Mouse (Mus musculus) cerebellum, adult (tissue): ENCODE measurements around the gene Krtap3-1.
"Not testable (repeated sequence)": the region's sequence is repeated elsewhere in the genome, so short reads cannot be mapped to it uniquely, and the experiment has no call there.

Experiments
- ATAC-seq: cut with Nextera tagmentation; 2 replicates; pipeline ENCODE4 v1.9.2; 2017; ENCODE audit warnings: mild to moderate bottlenecking, moderate library complexity, mixed read lengths; ENCODE audit not compliant: insufficient number of reproducible peaks, low FRiP score, low TSS enrichment

Krtap3-1 gene

DNA sequence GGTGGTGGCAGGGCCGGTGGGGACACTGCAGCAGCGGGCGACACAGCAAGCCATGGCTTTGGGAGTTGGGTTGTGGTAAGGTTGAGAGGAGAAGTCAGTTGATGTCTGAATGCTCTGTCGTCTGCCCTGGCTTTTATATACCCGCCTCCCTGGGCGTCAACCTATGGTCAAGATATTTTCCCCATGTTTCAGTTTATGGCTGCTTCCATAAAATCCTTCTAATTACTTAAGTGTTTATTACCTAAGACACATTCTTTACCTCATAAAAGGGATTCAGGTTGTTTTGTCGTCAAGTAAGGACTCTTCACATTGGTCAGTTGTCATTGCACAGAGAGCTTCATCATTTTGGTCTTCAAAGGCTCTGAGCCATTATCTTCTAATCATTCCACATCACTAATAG is at the start of gene Krtap3-1:
Gene Krtap3-1 (minus strand): TSS at position 101 of the 400 bp plus-strand sequence.
- ATAC-seq: no peak

DNA sequence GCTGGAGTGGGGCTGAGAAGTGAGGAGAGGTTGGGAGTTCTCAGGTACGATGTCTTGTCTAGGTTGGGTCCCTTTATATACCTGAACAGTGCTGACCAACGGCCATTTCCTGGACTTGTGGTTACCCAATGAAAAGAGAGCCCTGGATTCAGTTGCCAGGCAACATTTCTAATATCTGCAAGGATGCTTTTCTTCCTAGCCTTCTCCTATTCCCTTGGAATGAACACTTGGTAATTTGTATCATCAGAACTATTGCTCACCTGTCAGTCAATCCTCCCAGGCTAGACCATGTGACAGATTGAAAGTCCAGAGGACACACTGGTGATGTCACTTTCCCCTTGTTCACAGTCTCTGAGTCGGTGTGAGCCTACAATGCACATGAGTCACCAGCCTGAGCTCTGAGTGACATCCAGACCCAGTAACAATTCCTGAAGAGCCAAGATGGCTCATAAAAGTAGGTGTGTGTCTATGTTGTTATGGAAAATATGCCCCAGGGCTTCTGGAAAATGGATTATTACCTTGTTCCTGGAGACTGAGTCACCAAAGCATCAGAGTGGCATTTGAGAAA is 48.5 kb upstream of the Krtap3-1 start, which contains the start of gene Krtap2-4:
Gene Krtap2-4 (minus strand): TSS at position 51 of the 568 bp plus-strand sequence.
- no peak for ATAC-seq

DNA sequence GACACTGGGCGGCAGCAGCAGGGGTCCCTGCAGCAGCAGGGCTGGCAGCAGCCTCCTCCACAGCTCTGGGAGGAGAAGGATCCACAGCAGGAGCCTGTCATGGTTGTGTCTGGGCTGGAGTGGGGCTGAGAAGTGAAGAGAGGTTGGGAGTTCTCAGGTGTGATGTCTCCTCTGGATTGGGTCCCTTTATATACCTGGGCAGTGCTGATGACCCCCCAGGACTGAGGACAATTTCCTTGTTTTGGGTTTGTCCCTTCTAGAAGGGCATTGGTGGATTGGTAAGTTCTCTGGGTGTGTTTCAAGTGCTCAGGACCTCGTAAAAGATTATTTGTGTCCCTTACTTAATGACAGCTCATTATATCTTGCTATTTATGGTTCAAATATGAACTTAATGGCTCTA is 43.7 kb upstream of the Krtap3-1 start, which contains the start of gene Gm11937:
Gene Gm11937 (minus strand): TSS at position 101 of the 400 bp plus-strand sequence.
- ATAC-seq: not testable (repeated sequence)

DNA sequence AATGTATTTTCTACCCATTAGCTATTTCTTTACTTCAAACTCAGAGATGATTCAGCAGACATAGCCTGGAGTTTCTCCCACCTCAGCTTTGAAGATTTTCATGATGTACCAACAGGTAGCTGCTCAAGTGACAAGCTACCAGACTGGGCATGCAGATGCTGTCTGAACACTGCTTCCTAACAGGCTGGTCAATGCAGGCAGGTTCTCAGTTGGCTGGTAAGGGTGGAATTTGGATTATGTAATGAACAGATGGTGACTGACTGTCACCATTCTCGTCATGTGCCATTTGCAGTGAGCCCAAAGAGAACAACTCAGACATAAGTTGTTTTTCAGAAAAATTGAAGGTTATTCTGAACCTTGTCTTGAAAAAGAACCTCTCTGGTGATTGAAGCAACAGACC is 42.7 kb upstream of the Krtap3-1 start:
- ATAC-seq: no peak

DNA sequence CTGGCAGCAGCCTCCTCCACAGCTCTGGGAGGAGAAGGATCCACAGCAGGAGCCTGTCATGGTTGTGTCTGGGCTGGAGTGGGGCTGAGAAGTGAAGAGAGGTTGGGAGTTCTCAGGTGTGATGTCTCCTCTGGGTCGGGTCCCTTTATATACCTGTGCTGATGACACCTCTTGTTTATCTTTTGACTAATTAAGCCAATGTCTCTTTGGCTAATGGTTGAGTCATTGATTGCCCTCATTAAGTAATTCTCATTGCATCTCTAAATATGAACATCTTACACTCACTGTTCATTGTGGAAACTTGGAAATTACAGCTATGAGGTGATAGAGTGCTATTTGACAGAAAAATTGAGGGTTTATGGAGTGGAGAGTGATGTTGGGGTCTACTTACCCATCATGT is 36.8 kb upstream of the Krtap3-1 start, which contains the start of gene Gm11938:
Gene Gm11938 (minus strand): TSS at position 101 of the 400 bp plus-strand sequence.
- not testable (repeated sequence) for ATAC-seq

DNA sequence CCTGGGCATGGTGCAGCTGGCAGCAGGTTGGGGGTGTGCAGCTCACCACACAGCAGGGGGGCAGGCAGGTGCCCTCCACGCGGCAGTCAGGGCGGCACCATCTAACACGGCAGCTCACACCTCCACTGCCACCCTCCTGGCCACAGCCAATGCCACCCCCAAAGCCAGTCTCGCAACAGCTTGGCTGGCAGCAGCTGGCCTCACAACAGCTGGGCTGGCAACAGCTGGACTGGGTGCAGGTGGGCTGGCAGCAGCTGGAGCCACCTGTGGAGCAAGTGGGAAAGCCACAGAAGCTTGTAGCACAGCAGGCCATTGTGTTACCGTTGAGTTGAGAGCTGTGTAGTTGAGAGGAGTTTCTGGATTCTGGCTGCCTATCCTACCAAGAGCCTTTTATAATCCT is 31.3 kb upstream of the Krtap3-1 start, which contains the start of gene Krtap9-3:
Gene Krtap9-3 (minus strand): TSS at position 364 of the 400 bp plus-strand sequence.
- not testable (repeated sequence) for ATAC-seq

DNA sequence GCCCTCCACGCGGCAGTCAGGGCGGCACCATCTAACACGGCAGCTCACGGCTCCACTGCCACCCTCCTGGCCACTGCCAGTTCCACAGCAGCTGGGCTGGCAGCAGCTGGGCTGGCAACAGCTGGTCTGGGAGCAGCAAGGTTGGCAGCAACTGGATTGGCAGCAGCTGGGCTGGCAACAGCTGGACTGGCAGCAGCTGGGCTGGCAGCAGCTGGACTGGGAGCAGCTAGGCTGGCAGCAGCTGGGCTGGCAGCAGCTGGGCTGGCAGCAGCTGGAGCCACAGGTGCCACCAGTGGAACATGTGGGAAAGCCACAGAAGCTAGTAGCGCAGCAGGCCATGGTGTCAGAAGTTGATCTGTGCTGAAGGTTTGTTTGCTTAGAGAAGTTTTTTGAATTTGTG is 24.6 kb upstream of the Krtap3-1 start, which contains the start of gene Krtap1-3:
Gene Krtap1-3 (minus strand): TSS at position 359 of the 400 bp plus-strand sequence.
- no peak for ATAC-seq

DNA sequence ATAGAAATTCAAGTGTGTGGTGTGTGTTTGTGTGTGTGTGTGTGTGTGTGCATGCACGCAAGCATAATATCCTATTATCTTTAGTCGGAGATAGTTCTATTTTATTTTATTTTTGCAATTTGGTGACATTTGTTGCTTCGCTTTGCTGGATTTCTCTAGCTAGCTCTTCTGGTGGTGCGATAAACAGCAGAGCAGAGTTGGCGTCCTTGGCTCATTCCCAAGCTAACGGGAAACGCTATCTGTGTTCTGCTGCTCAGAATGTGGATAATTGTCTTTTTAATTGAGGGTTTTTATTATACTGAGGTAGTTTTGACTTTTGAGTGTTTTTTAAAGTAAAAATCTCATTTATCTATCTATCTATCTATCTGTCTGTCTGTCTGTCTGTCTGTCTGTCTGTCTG is 18.7 kb upstream of the Krtap3-1 start:
- no peak for ATAC-seq

DNA sequence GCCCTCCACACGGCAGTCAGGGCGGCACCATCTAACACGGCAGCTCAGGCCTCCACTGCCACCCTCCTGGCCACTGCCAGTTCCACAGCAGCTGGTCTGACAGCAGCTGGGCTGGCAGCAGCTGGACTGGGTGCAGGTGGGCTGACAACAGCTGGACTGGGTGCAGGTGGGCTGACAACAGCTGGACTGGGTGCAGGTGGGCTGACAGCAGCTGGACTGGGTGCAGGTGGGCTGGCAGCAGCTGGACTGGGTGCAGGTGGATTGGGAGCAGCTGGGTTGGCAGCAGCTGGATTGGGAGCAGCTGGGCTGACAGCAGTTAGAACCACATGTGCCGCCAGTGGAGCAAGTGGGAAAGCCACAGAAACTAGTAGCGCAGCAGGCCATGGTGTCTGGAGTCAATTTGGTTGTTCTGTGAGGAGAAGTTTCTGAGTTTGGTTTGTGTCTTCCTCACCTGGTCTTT is 16.8 kb upstream of the Krtap3-1 start, which contains the start of gene Krtap1-4:
Gene Krtap1-4 (minus strand): TSS at position 410 of the 460 bp plus-strand sequence.
- no peak for ATAC-seq

DNA sequence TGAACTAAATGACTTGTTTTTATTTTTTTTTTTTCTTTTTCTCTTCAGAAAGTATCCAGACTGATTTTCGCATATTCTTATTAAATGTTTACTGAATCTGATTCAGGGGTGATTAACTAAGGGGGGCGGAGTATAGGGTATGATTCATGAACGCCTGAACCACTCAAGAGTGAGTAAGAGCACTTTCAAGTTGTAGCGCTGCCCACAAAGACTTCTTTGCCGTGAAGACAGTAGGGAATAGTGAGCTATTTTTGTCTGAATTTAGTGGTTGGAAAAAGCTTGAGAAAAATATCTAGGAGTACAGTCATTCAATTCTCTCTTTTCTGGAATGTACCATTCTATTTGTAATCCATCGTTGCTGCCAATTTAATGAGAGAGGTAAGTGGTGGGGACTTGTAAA is 15.1 kb upstream of the Krtap3-1 start:
- no peak for ATAC-seq

DNA sequence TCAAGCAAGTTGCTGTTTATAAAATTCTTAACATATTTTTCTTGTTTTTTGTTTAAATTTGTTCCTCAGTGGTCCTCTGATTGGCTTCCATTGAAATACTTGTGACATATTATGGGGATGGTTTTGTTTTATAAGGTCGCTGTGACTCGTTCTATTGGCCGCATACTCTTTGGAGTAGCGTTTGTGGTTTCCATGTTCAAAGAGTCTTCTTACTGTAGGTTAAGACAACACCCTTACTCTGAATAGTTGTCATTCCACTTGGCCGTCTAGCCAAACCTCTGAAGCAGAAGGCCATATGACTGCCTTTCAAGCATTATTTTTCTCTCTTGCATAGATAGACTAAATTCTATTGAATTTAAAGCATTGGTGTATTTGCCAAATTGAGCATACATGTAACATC is 14.6 kb upstream of the Krtap3-1 start:
- no peak for ATAC-seq

DNA sequence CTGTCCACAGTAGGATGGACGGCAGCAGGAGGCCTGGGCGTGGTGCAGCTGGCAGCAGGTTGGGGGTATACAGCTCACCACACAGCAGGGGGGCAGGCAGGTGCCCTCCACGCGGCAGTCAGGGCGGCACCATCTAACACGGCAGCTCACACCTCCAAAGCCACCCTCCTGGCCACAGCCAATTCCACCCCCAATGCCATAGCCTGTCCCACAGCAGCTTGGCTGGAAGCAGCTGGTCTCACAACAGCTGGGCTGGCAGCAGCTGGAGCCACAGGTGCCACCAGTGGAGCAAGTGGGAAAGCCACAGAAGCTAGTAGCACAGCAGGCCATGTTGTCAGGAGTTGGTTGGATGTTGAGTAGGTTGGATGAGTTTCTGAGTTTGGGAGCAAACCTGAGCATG is 14.2 kb upstream of the Krtap3-1 start, which contains the start of gene Krtap1-5:
Gene Krtap1-5 (minus strand): TSS at position 381 of the 400 bp plus-strand sequence.
- ATAC-seq: no peak

DNA sequence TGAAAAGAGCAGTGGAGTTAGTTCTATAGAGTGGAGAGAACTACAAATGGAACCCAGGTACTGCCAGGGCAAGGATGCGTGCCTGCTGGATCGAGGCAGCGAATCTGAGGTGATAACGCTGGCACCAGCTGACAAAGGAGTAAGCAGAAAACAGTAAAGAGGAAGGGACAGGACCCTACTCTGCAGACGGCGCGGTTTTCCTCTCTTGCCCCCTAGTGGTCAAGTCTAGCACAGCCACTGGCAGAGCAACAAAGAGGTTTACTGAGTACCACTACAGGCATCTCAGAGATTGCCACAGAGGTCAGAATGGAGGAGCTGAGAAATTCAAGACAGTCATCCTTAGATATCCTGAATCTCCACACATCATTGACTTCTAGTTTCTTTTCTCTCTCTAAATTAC is 7.7 kb upstream of the Krtap3-1 start:
- no peak; the same call in 1 of the 2 replicates for ATAC-seq

DNA sequence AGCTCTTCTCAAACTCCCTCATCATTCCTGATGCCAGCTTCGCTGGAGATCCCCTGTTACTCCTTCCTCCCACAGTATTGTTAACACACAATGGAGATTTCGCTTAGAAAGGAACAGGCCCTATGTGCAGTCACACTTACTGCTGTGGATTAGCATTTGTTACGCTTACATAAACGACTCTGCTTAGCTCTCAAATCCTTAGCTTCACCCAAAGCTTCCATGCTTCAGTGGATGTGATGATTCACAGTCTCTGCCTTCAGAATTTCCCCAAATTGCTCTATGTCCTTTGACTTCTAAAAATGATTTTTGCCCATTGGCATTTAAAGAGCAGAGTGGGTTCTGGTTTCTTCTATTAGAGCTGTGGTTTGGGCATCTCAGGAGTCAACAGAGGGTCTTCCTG is 6.7 kb upstream of the Krtap3-1 start:
- ATAC-seq: no peak

DNA sequence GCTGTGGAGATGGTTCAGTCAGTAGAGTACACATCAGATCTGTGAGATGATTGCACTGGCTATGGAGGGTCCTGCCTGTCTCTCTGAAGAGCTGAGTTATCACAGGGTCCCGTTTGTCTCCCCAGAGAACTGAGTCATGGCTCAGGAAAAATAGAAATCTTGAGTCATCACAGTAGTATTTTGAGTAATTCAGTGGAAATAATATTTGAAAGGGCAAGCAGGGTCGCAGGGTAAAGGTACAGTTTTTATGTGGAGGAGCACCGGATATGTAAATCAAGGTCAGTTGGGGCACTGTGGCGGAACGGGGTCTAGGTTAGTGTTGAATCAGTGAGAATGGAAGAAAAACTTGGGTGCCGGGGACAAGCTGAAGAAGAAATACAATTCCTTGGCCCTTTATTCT is 3.9 kb downstream of the Krtap3-1 start:
- ATAC-seq: no peak

DNA sequence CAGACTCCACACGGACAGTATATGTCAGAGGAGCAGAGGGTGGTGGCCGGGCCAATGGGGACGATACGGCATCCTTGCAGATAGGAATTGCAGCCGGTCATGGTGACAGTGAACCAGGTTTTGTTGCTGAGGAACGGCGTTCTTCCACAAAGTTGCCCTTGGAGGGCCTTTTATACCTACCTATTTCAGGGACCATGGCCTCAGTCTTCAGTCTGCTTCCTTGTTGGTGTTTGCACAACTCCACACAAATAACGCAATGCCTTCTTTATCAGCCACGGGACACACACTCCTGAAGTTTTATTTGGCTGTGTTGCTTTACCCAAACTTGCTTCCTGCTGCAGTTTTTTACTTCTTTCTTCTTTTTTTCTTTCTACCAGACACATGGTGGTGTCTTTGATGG is 7.1 kb downstream of the Krtap3-1 start, which contains the start of gene Gm11939:
Gene Gm11939 (minus strand): TSS at position 101 of the 400 bp plus-strand sequence.
- ATAC-seq: no peak

DNA sequence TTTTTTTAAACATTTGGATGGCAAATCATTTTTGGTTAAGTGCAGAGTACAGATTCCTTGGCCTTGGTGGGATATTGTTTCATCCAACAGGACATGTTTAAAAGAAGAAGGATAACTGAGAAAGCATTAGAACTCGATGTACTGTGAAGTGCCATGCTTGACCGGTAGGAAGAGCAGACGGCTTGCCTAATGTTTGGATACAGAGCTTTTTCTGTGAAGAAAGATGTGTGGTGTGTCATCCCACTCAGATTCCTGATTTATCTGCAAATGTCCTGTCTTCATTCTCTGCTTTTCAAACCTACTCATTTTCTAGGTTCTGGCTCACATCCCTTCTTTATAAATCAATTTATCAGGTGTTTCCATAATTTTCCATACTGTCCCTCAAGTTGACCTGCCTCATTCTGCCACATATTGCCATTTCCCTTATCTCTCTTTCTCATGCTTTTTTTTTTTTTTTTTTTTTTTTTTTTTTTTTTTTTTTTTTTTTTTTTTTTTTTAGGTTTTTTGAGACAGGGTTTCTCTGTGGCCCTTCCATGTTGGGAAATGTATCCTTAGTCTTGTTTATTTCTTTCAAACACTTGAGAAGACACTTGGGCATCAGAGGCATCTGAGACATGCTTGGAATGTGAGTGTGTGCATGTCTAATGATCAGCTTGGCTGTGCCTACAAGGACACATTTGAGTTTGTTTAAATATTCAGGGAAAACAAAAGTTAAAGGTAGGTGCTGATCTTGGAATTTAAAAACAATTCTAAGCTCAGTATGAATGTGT is 8.3 kb downstream of the Krtap3-1 start:
- no peak for ATAC-seq

DNA sequence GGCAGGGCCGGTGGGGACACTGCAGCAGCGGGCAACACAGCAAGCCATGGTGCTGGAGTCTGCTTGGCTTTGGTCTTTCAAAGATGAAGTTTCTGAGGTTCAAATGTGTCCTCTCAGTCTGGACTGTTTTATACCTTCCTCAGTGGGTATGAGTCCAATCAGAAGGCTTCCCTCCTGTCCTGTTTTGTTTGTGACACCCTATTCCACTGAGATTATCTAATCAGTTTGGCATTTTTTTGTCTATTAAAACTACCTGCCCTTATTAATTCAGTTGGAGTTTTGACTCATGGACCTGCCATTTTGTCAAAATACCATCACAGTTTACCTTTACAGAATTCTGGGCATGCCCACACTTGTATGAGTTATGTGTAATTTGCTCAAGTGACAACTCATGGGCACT is 9.7 kb downstream of the Krtap3-1 start, which contains the start of gene Krtap3-2:
Gene Krtap3-2 (minus strand): TSS at position 101 of the 400 bp plus-strand sequence.
- no peak for ATAC-seq

DNA sequence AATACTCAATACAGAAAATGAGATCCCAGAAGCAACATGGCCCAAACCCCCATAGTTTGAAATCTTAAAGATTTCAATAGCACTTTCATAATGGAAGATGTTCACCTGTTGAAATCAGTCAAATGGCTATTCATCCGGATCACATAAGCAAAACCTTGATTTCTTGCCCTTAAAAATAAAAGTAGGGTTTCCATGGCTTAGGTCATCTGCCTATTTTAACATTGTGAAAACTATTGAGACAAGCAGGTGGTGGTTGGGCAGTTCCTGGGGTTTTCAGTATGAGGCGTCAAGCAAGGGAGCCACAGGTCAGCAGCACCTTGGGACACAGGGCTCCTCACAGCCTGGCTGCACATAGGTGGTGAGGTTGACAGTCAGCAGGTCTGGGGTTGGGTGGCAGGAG is 10.2 kb downstream of the Krtap3-1 start:
- no peak for ATAC-seq

DNA sequence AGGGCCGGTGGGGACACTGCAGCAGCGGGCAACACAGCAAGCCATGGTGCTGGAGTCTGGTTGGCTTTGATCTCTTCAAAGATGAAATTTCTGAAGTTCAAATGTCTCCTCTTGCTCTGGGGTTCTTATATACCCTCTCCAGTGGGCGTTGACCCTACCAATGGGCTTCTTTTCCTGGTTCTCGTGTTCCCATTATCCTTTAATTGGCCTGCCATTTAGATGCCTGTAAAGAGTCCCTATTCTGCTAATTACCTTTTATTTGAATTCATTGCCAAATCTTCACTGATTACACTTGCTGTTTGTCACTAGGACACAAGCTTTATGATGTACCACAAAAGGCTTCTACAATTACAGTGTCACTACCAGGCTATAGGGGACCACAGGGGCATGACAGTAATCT is 15.7 kb downstream of the Krtap3-1 start, which contains the start of gene Krtap3-3:
Gene Krtap3-3 (minus strand): TSS at position 101 of the 400 bp plus-strand sequence.
- no peak for ATAC-seq

DNA sequence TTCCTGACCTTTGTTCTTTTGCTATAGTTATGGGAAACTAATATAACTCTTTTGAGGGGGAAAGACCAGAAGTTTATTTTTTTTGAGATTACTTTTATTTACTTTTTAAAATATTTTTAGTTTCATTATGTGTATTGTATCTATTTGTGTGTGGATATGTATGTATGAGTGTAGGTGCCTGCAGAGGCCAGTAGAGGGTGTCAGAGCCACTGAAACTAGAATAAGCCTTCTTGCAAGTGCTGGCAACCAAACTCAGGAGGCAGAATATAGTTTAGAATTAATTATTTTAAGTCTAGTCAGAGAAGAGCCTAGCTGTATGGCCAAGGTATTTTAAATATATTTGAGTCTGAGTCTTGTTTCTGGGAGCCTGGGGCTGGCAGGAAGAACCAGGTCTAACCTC is 18.5 kb downstream of the Krtap3-1 start:
- ATAC-seq: no peak
